Mouse (Mus musculus) hindbrain, embryonic 11.5 days (tissue): ENCODE results near the gene Smoc1. TPM values are rescaled to one million over a fixed set of nuclear protein-coding genes. Genes with fewer than 3 reads are reported as not detected.

Source experiments
- ATAC-seq: fragments of 200-750 bp; cut with Nextera tagmentation; 2 replicates; pipeline ENCODE4 v1.8.0; 2017; ENCODE audit warnings: mild to moderate bottlenecking, moderate TSS enrichment, moderate library complexity; ENCODE audit not compliant: low FRiP score
- DNase-seq: peaks from one replicate; pipeline ENCODE4 v3.0.0-alpha.2; 2015; ENCODE audit warnings: low spot score
- H3K27ac ChIP-seq: fragments of 300-500 bp; sonication (generic); 2 replicates; pipeline ENCODE4 v1.5.1; 2014; ENCODE audit warnings: mild to moderate bottlenecking, low read depth, low read length
- H3K27me3 ChIP-seq: fragments of 300-500 bp; sonication (generic); 2 replicates; pipeline ENCODE4 v1.6.1; 2014; ENCODE audit warnings: mild to moderate bottlenecking, low read length, moderate library complexity, mixed read lengths; ENCODE audit not compliant: control insufficient read depth, insufficient read depth
- H3K36me3 ChIP-seq: fragments of 300-500 bp; sonication (generic); 2 replicates; pipeline ENCODE4 v1.6.1; 2014; ENCODE audit warnings: mild to moderate bottlenecking, low read length, moderate library complexity, mixed read lengths; ENCODE audit not compliant: control insufficient read depth, insufficient read depth
- H3K4me1 ChIP-seq: fragments of 300-500 bp; sonication (generic); replicated peaks from 2 replicates; pipeline ENCODE4 v1.6.1; 2014; ENCODE audit warnings: low read length, mixed read lengths; ENCODE audit not compliant: control insufficient read depth, insufficient read depth
- H3K4me2 ChIP-seq: fragments of 300-500 bp; sonication (generic); replicated peaks from 2 replicates; pipeline ENCODE4 v1.6.1; 2014; ENCODE audit warnings: mild to moderate bottlenecking, low read depth, low read length
- H3K4me3 ChIP-seq: fragments of 300-500 bp; sonication (generic); 2 replicates; pipeline ENCODE4 v1.5.1; 2014; ENCODE audit warnings: low read depth, low read length
- H3K9ac ChIP-seq: fragments of 300-500 bp; sonication (generic); 2 replicates; pipeline ENCODE4 v1.6.1; 2014; ENCODE audit warnings: low read depth, low read length
- H3K9me3 ChIP-seq: fragments of 300-500 bp; sonication (generic); 2 replicates; pipeline ENCODE4 v1.6.1; 2016; ENCODE audit warnings: low read length; ENCODE audit not compliant: control insufficient read depth
- WGBS: fragments of 180-500 bp; shearing (Covaris S2); extraction: QIAGEN DNeasy Blood & Tissue Kit; methylation state at CpG from one replicate; pipeline ENCODE4 v1.1.7; 2014; 5-methylcytosine and 5-hydroxymethylcytosine counted together
- polyA plus RNA-seq: library from polyadenylated mRNA; unstranded; fragments of >200 nt; fragmentation: Nextera tagmentation; extraction: Ambion mirVana; gene quantifications from 2 replicates; pipeline ENCODE4 v1.2.1, GENCODE M21; 2014

Gene Smoc1
- polyA plus RNA-seq, 1 experiment from 2014 or later, result 12.9 TPM

- DNase-seq, result peak; percentile 84
- Histone ChIP-seq H3K9me3 (no peaks in the 10 kb centered on the region), H3K36me3 (no peaks in the 10 kb centered on the region), H3K4me3 (no peak overlapping the region), H3K4me1 (no peaks in the 10 kb centered on the region), H3K27ac (no peak overlapping the region), H3K4me2 (no peak overlapping the region), H3K27me3 (no peaks in the 10 kb centered on the region), H3K9ac (no peak overlapping the region)
- ATAC-seq, result no peak
- WGBS, result 58% methylated on average over 3 of the region's 3 CpGs
Observed at GRCm38 (mm10) chr12:81182073-81182472, 155.5 kb downstream of the Smoc1 start.

- Histone ChIP-seq H3K27ac (no peak overlapping the region), H3K9me3 (no peaks in the 10 kb centered on the region), H3K9ac (no peak overlapping the region), H3K4me1 (no peaks in the 10 kb centered on the region), H3K4me2 (no peak overlapping the region), H3K36me3 (no peaks in the 10 kb centered on the region), H3K4me3 (no peak overlapping the region), H3K27me3 (no peaks in the 10 kb centered on the region)
- WGBS, result 91% methylated on average over 2 of the region's 2 CpGs
- ATAC-seq (no peak), DNase-seq (no peak)
Observed at GRCm38 (mm10) chr12:81184967-81185366, 158.4 kb downstream of the Smoc1 start.

- 93% methylated on average over 4 of the region's 4 CpGs for WGBS
- ATAC-seq, result no peak
Observed at GRCm38 (mm10) chr12:81186081-81186480, 159.5 kb downstream of the Smoc1 start.

GRCm38 (mm10) chr12:81186668-81187067 lies 160.1 kb downstream of the Smoc1 start:
- H3K4me1 ChIP-seq, result no peaks in the 10 kb centered on the region
- 80% methylated on average over 3 of the region's 3 CpGs for WGBS
- H3K4me3 ChIP-seq, result no peak overlapping the region
- H3K27ac ChIP-seq, result no peak overlapping the region
- DNase-seq, result no peak
- no peaks in the 10 kb centered on the region for H3K9me3 ChIP-seq
- H3K9ac ChIP-seq, result no peak overlapping the region
- no peak overlapping the region for H3K4me2 ChIP-seq
- no peak for ATAC-seq
- H3K27me3 ChIP-seq, result no peaks in the 10 kb centered on the region
- H3K36me3 ChIP-seq, result no peaks in the 10 kb centered on the region

More at GRCm38 (mm10) chr12:81186081-81186480, 159.5 kb downstream of the Smoc1 start:
- Histone ChIP-seq H3K36me3 (no peaks in the 10 kb centered on the region), H3K4me1 (no peaks in the 10 kb centered on the region), H3K27ac (no peak overlapping the region), H3K27me3 (no peaks in the 10 kb centered on the region), H3K4me3 (no peak overlapping the region), H3K4me2 (no peak overlapping the region), H3K9me3 (no peaks in the 10 kb centered on the region), H3K9ac (no peak overlapping the region)
- DNase-seq, result no peak

GRCm38 (mm10) chr12:81188423-81188822 lies 161.8 kb downstream of the Smoc1 start:
- Histone ChIP-seq H3K27me3 (no peaks in the 10 kb centered on the region), H3K4me3 (no peak overlapping the region), H3K9ac (no peak overlapping the region), H3K27ac (no peak overlapping the region), H3K4me1 (no peaks in the 10 kb centered on the region), H3K9me3 (no peaks in the 10 kb centered on the region), H3K36me3 (no peaks in the 10 kb centered on the region), H3K4me2 (no peak overlapping the region)
- 79% methylated on average over 3 of the region's 3 CpGs for WGBS
- no peak for DNase-seq
- ATAC-seq, result no peak

- Histone ChIP-seq H3K9ac (no peak overlapping the region), H3K9me3 (no peaks in the 10 kb centered on the region), H3K27ac (no peak overlapping the region), H3K36me3 (no peaks in the 10 kb centered on the region), H3K4me2 (no peak overlapping the region), H3K27me3 (no peaks in the 10 kb centered on the region), H3K4me1 (no peaks in the 10 kb centered on the region), H3K4me3 (no peak overlapping the region)
- DNase-seq (no peak), ATAC-seq (no peak)
- WGBS, result 91% methylated on average over 4 of the region's 4 CpGs
Observed at GRCm38 (mm10) chr12:81188996-81189395, 162.4 kb downstream of the Smoc1 start.

GRCm38 (mm10) chr12:81189636-81190035 lies 163.0 kb downstream of the Smoc1 start:
- Histone ChIP-seq H3K9me3 (no peaks in the 10 kb centered on the region), H3K27me3 (no peaks in the 10 kb centered on the region), H3K4me1 (no peaks in the 10 kb centered on the region), H3K36me3 (no peaks in the 10 kb centered on the region), H3K4me3 (no peak overlapping the region), H3K4me2 (no peak overlapping the region), H3K27ac (no peak overlapping the region), H3K9ac (no peak overlapping the region)
- no peak for ATAC-seq
- WGBS, result 78% methylated on average over 1 of the region's 1 CpGs
- no peak for DNase-seq

- 93% methylated on average over 2 of the region's 2 CpGs for whole genome bisulfite sequencing
- no peak for DNase-seq
- ATAC-seq, result no peak
- no peak overlapping the region for H3K4me3 ChIP-seq
- H3K36me3 ChIP-seq, result no peaks in the 10 kb centered on the region
- H3K27ac ChIP-seq, result no peak overlapping the region
- no peaks in the 10 kb centered on the region for H3K9me3 ChIP-seq
- H3K9ac ChIP-seq, result no peak overlapping the region
- no peaks in the 10 kb centered on the region for H3K27me3 ChIP-seq
- H3K4me2 ChIP-seq, result no peak overlapping the region
- no peaks in the 10 kb centered on the region for H3K4me1 ChIP-seq
Observed at GRCm38 (mm10) chr12:81193968-81194367, 167.4 kb downstream of the Smoc1 start.

GRCm38 (mm10) chr12:81197468-81198075 lies 171.0 kb downstream of the Smoc1 start:
- H3K27ac ChIP-seq, result no peak overlapping the region
- H3K27me3 ChIP-seq, result no peaks in the 10 kb centered on the region
- H3K4me2 ChIP-seq, result no peak overlapping the region
- H3K9ac ChIP-seq, result no peak overlapping the region
- no peaks in the 10 kb centered on the region for H3K9me3 ChIP-seq
- no peak for ATAC-seq
- H3K4me3 ChIP-seq, result no peak overlapping the region
- no peaks in the 10 kb centered on the region for H3K4me1 ChIP-seq
- DNase-seq, result no peak
- WGBS, result 76% methylated on average over 5 of the region's 5 CpGs
- no peaks in the 10 kb centered on the region for H3K36me3 ChIP-seq
